Mouse (Mus musculus) cerebellum, postnatal 4 days (tissue): Measurements from ENCODE around the gene Lcp2.

Experiments used
- DNase-seq, 2 experiments: peaks; one replicate each; pipeline ENCODE4 v3.0.0; 2022; ENCODE audit warnings: low spot score in 2 of 2, mixed read lengths in 1 of 2

Gene Lcp2

DNA sequence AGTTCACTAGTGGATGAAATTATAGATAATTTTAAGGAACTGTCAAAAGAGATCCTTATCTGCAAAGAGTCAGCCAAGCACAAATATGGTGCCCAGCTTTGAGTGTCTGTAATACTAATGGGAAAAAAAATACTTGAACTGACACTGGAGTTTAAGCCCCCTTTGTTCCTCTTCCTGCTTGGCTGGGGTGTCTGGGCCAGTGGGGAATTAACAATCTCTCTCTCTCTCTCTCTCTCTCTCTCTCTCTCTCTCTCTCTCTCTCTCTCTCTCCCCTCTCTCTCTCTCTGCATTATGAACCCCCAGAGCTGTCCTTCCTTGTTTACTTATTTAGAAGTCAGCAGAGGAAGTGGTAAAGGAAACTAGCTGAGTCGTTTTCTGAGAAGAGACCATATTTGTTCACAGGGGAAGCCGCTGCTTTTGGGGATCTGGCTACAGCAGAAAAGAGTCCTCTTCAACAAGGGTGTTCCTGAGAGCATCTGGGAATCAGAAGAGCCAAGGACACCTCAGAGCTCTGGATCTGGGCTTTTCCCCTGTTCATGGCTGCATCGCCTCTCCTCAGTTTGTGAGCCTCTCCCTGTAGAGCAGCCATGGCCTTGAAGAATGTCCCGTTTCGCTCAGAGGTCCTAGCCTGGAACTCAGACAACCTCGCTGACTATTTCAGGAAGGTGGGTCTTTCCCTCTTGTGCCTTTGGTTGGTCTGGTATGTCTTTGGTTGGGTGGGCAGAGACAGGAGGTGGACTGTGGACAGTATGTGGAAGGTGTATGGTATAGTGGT is at the start of gene Lcp2:
Lcp2 (plus strand) TSS at position 154 of the 775 bp plus-strand sequence.
- no peak for DNase-seq

DNA sequence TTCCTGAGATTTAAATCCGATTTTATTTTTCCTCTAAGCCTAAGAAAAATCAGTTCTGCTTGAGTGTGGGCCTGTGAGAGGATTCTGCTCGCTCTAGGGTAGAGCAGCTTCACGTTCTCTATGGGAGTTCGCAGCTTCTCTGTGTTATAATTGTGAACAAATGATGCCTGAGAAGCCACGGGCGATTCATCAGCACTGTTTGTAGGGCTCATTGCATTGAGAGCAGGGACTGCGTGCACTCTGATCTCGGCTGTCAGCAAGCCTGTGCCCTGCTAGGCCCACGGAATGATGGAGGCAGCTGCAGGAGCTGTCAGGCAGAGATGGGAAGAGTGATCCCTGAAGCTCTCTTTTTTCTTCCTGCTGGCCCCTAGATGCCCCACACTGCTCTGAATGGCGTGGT is 48.5 kb upstream of the Lcp2 start:
- DNase-seq = no peak

DNA sequence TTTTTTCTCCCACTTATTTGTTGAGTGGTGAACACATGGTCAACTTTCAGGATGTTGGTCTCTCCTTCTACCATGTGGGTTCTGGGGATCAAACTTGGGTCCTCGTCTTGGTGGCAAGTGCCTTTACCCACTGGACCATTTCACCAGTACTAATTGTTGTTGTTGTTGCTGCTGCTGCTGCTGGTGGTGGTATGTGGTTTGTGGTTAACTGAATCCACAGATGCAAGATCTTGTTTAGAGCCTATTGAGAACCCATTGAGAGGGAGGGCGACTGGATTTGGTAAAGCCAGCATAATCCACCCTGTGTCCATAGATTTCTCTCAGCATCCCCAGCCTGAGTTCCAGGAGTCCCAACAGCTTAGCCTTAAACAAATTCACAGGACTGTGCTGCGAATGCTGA is 46.3 kb upstream of the Lcp2 start:
- peak in 1 of 2 experiments; percentile 12 for DNase-seq

DNA sequence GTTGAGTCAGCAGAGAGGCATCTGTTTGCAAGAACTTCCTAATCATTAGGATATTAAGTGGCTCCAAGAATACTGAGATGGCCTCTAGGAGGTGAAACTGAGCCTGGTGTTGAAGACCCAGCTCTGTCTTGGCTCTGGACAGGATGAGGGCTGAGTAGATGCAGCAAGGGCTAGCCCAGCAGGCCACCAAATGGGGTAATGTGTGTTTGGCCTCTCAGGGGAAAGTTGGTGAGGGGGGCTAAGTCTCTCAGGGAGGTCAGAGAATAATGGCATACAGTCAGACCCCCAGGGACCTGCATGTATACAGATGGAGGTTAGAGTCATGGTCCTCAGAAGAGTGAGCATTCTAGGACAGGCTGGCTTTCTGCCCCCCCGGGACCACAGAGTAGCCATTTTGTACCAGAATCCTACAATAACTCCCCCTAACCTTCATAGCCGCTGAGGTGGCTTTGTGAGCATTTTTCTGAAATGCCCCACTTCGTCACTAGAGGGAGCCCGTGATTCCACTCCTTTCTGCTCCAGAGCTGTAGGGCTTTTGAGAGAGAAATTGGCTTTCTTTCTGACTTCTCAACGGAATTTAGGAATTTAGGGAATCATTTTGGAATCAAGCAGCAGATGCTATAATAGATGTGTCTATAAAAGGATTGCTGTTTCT is 44.7 kb upstream of the Lcp2 start:
- DNase-seq = peak in 1 of 2 experiments; percentile 66

DNA sequence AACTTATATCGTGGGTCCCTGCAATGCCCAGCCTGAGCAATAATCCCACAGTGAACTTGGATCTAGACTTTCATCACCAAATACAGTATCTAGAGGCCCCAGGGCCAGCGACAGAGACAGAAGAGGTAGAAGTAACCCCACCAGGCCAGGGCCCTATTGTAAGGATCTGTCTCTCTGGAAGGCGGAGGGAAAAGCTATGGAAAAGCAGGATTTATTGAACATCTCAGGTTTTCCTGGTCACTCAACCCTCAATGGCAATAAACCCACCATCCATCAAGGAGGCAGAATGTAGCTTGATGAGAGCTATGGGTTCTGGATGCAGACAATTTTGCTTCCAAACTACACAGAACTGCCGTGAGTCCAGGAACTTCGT is 44.1 kb upstream of the Lcp2 start:
- no peak for DNase-seq

DNA sequence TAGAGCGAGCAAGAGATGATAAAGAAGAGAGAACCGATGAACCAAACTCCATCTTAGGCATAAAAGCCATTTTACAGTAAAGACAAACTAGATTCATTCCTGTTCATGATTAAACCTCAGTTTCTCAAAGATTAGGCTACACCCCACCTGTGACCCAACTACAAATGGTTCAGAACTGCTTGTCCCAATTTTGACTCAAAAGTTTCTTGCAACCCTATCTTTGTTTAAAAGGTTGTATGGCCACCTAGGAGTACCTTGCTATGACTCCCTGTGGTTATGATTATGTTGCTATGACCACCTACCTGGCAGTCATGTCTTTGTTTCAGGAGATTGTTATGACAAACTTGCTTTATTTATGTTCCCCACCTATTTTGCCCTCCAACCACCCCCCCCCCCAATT is 39.1 kb upstream of the Lcp2 start:
- no peak for DNase-seq

DNA sequence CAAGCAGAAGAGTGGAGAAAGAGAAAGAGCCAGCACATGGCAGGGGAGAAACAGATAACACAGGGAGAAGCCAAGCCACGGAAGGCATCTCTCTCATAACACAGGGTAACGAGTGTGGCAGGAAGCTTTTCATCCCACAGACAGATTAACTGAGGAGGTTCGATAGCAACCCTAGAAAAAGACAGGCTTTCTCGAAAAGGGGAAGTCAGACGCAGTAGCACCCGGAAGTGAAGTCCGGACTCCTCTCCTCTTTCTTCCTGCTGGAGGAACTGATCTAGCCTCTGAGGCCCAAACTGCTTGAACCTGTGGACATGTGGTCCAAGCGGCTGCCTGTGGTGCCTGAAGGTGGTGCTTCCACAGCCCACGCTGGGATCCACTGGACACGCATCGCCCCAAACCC is 38.5 kb upstream of the Lcp2 start:
- no peak for DNase-seq

DNA sequence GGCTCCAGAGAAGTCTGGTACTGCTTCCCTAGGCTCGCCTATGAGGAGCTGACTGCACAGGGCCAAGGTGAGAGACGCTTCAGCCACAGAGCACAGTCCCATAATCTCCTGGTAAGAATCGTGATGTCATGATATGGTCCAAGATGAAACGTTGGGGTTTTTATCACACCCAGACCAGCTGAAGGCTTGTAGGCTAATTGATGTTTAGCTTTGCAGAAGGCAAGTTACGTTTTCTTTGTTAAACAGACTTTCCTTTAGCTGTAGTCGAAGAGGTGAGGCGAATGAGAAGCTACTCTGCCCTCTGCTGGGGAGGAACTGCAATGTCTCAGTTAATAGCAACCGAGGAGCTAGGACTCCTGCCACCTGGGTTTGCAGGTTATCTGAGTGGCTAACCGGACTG is 38.0 kb upstream of the Lcp2 start:
- peak in 1 of 2 experiments; percentile 57 for DNase-seq

DNA sequence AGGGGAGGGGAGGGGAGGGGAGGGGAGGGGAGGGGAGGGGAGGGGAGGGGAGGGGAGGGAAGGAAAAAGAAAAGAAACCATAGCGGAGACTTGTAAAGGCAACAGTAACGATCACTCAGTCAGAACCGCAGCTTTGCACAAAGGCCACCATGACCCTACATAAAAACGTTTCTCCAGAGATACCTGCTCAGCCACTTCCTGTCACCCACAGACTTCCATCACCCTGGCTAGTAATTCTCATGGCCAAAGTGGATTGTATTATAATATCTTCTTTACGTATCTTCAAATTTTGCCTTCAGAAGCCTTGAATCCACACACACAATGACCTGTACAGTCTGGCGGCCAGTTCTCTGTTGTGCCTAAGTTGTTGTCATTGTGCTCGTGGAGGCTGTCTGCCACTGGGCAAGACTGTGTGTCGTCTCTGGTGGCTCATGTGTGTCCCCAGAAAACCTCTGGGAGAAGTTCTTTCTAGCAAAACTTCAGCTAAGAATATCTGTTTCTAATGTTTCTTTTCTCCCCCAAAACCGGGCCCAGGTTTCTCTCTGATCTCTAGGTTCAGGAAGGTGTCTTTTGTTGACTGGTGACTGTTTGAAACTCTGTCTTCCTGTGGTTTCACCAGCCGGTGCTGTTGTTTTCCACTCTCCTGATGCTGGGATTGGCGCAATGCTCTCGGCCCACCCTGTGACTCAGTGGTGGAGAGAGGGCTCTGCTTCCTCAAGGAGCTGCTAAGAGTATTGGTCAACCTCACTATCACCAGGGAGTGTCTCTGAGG is 37.2 kb upstream of the Lcp2 start:
- no peak for DNase-seq

DNA sequence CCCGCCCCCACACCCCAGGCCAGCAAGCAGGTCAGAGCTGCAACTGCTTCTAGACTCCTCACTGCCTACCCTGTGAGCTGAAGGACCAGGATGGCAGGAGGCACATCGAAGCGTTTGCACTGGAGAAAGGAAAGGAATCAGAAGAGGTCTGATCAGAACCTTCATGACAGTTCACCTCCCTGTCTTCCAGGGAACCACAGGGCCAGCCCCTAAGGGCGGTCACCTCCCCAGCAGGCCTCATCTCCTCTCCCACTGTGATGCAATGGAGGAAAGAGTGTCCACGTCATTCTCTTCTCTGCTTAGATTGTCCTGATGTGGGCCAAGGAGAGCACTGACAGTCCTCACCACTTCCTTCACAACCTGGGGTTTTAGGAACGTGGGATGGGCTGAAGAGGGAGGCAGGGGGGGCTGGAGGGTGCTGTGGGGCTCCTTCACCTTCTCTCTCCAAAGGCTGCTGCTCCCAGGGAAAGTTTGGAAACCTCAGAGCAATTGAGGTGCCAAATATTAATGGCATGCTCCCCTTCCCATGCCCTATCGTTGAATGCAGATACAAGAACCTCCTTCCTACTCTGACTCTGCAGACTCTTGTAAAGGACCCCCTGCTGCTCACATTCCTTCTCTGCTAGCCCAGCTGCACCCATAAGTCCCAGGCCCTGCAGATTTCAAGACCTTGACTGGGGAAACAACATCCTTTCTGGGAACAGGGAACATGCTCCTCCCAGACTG is 36.4 kb upstream of the Lcp2 start:
- no peak for DNase-seq

DNA sequence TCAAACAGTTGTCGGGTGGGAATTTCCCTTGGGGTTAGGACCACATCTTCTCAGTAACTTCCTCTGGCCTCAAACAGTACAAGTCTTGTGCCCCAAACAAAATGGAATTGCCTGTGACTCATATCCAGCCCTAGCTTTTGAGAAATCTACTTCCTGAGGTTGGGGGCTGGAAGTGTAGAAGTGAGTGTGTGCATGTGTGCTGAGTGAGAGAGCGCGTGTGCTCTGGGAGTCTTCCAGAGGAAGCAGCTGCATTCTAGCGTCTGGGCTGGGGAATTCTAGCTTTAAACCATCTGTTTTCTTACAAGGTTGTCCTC is 35.9 kb upstream of the Lcp2 start:
- no peak for DNase-seq

DNA sequence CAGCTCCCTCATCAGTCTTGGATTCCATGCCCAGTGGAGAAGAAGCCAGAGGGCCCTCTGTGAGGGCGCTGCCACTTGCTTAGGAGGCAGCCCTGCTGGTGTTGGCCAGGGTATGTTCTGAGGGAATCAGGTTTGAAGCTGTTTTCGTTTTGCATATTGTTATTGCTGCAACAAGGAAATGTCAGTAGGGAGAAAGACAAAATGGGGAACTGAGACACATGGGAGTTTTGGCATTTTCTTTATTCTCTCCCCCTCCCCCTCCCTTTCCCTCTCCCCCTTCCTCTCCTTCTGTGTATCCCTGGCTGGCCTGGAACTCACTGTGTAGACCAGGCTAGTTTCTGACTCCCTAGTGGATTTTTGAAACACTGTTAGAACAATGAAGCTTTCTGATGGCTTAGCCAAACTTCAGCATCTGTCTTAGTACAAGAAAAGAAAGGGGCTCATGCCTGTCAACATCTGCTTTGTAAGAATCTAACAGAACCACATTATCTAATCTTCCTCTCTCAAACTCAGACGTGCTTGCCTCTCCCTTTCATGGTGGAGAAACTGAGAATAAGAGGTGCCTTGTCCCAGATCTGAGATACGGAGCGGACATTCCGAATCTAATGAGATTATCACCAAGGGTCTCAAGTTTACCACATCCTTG is 34.6 kb upstream of the Lcp2 start:
- no peak for DNase-seq

DNA sequence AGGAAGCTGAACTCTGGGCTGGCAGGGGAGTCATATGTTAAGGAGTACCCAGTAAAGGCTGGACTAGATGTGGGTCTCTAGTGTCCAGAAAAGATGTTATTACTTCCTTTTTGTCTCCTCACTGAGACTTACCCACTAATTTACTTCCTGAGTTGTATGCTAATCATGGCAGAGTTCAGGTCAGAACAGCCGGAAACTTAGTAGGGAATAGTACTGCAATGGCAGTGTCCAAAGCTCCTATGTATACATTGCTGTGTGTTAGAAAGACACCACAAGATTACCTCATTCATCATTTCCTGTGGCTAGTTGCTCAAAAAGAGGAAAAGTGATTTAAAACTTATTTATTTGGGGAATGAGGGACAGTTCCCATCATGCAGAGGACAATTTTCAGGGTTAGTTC is 21.6 kb upstream of the Lcp2 start:
- DNase-seq = no peak

DNA sequence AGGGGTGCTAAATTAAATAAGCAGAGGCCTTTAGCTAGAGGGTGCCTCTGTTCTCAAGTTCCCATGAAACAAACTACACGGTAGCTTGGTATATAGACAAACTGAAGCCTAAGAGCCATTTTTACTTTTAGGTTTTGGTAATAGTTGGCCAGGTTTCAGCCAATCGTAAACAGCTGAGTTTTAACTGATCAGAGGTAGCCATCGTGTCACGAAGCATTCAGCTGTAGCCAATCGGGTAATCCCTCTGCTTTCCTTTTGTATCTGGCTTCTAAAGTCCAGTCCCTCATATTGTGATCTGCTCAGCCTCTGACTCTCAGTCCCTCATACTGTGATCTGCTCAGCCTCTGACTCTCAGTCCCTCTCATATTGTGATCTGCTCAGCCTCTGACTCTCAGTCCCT is 17.1 kb upstream of the Lcp2 start:
- no peak for DNase-seq

DNA sequence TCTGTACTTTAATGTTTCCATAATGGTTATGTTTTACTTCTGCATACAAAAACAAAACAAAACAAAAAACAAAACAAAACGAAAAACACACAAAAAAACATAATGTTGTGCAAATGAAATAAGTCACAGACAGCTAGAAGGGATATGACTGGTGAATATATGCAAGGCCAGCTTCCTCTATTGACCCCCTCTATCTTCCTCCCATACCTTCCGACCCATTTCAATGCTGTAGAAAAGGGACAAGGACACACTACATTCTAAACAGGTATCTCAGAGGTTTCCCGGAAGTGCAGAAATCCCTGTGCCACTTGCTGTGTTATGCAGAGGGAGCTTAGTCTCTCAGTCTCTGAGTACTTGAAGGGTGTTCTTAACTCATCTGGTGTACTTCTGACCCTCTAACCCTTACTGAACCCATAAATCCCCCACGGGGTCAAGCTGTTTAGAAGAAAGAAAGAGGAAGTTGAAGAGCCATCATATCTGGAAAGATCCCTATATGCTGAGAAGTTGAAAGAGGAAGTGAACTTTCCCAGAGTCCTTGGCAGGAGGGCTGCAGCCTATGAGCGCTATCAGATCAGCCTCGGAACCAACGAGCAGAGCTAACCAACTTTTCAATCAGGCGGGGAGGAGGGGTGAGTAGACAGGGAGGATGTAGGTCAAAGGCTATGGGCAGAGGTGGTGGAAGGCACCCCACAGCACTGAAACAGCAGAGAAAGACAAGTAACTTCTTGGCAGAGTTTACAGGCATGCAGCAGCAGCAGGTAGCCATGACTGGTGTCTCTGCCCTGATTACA is 15.5 kb upstream of the Lcp2 start:
- DNase-seq = no peak

DNA sequence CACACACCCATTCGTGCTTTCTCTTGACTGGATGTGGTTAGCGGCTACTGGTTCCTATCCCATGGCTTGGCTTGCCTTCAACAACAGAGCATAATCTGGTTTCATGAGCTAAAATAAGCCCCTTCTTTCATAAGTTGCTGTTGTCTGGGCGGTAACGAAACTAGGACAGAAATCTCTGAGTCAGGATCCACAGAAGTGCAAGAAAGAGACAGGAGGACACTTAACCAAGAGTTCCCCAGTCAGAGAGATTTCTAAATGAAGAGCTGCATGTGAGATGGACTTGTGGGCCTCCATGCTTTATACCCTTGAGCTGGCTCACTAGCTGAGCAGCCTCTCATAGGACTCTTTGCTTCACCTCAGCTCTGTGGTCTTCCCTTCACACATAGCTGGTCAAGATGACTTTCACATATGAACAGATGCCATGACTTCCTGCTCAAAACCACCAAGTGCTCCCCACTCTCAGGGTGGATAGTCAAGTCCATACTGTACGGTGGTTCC is 12.7 kb upstream of the Lcp2 start:
- DNase-seq = no peak

DNA sequence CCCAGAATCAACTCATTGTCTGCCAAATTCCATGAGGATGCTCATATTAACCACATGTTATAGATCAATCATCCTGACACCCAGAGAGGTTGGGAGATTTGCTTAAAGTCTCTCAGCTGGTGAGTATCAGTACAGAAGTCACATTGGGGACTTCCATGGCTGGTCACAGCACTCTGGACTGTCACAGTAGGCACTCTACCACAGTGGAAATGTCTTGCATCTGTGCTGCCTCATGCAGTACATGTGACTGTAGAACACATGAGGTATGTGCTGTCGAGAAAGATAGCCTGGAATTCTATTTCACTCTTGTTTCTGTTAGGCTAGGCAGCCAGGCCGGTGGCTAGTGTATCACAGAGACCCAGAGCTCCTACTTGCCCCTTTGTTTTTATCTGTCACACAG is 11.9 kb upstream of the Lcp2 start:
- DNase-seq = no peak

DNA sequence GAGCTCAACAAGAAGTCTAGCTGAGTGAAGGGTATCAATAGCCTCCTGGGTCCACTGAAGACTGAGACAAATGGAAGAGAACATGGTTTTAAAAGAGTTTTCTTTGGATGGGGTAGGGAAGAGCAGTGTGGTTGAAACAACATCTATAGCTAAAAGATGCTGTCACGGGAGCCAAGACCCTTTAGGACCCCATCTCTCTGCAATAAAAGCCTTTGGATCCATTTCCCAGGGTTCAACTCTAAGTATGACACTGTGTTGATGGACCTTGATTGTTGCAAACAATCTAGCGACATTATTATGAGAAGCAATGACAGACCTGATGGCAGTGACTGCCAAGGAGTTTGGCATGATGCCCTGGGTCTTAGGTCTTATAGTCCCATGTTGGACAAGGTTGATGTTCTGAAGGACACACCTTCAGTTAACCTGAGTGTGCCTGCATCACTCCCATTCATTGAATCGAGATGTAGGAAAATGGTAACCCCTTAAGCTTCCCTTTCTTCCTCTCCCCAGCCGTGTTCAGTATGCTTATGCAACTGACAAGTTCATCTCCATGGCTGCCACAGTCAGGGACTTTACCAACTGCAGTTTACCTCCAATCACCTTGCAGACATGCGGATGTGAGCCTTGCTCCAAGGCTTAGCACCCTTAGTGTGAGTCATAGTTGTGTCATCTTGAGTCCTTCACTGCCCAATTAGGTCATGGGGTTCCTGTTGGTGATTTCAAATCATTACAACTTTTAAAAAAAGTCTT is 10.6 kb upstream of the Lcp2 start:
- DNase-seq = no peak

DNA sequence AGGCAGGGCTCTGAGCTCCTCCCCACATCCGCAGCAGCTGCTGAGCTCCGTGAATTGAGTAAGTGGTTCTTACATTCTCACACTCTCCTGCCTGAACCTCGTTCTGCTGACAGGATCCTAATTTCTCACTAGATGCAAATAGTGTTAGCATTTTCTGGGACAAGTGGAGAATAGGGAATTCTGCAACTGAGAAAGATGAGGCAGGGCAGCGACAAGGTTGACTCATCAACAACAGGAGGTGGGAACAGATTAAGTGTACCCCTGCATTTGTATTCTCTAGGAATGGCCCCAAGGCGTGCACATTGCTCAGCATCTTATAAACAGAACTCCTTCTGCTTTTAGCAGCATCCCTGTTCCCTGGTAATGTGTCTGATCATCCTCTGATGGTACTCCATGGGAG is 6.7 kb upstream of the Lcp2 start:
- DNase-seq = no peak

DNA sequence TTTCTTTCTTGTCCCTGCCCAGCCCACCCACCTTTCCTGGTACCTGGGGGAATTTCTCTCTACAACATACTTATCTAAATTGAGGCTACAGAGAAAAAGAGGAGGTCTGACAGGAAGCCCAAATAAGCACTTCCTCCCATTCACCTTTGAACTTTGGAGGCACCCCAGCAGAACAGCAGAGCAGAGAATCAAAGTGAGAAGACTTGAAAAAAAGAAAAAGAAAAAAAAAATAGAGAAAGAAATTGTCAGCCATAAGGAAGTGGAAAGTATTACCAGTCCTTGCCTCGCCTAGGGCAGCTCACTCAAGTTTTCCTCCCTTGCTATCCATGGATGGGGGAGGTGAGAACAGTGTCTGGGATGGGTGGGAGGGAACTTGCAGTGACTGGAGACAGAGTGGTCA is 3.9 kb upstream of the Lcp2 start:
- no peak for DNase-seq
